Mouse (Mus musculus) forebrain, embryonic 13.5 days (tissue): ENCODE results near the gene Mark1. TPM values are rescaled to one million over a fixed set of nuclear protein-coding genes. Genes with fewer than 3 reads are reported as not detected.
A peak's percentile ranks its signal among the peaks of the same experiment; 100 is the strongest.

Experiments used
- ATAC-seq: fragments of 200-750 bp; cut with Nextera tagmentation; 2 replicates; pipeline ENCODE4 v1.8.0; 2017
- H3K27ac ChIP-seq: fragments of 300-500 bp; sonication (generic); 2 replicates; pipeline ENCODE4 v1.5.1; 2015; ENCODE audit warnings: inconsistent platforms, mild to moderate bottlenecking, moderate library complexity
- H3K27me3 ChIP-seq: fragments of 300-500 bp; sonication (generic); 2 replicates; pipeline ENCODE4 v1.6.1; 2015; ENCODE audit warnings: mild to moderate bottlenecking, inconsistent platforms
- H3K36me3 ChIP-seq: fragments of 300-500 bp; sonication (generic); 2 replicates; pipeline ENCODE4 v1.6.1; 2015; ENCODE audit warnings: mild to moderate bottlenecking, inconsistent platforms; ENCODE audit not compliant: poor library complexity, severe bottlenecking
- H3K4me1 ChIP-seq: fragments of 300-500 bp; sonication (generic); 2 replicates; pipeline ENCODE4 v1.6.1; 2015; ENCODE audit warnings: inconsistent platforms
- H3K4me2 ChIP-seq: fragments of 300-500 bp; sonication (generic); 2 replicates; pipeline ENCODE4 v1.6.1; 2015; ENCODE audit warnings: inconsistent platforms, mild to moderate bottlenecking, moderate library complexity
- H3K4me3 ChIP-seq: fragments of 300-500 bp; sonication (generic); 2 replicates; pipeline ENCODE4 v1.5.1; 2015; ENCODE audit warnings: mild to moderate bottlenecking, inconsistent platforms
- H3K9ac ChIP-seq: fragments of 300-500 bp; sonication (generic); 2 replicates; pipeline ENCODE4 v1.6.1; 2015; ENCODE audit warnings: mild to moderate bottlenecking, inconsistent platforms
- H3K9me3 ChIP-seq: fragments of 300-500 bp; sonication (generic); replicated peaks from 2 replicates; pipeline ENCODE4 v1.6.1; 2016; ENCODE audit warnings: inconsistent platforms
- WGBS: fragments of 180-500 bp; shearing (Covaris S2); methylation state at CpG from one replicate; pipeline ENCODE4 v1.1.7; 2015; 5-methylcytosine and 5-hydroxymethylcytosine counted together
- polyA plus RNA-seq: library from polyadenylated mRNA; unstranded; fragments of >200 nt; fragmentation: Nextera tagmentation; extraction: Ambion mirVana; gene quantifications from 2 replicates; pipeline ENCODE4 v1.2.1, GENCODE M21; 2015

The Mark1 gene
- polyA plus RNA-seq, 1 experiment from 2014 or later, result 10.1 TPM

DNA sequence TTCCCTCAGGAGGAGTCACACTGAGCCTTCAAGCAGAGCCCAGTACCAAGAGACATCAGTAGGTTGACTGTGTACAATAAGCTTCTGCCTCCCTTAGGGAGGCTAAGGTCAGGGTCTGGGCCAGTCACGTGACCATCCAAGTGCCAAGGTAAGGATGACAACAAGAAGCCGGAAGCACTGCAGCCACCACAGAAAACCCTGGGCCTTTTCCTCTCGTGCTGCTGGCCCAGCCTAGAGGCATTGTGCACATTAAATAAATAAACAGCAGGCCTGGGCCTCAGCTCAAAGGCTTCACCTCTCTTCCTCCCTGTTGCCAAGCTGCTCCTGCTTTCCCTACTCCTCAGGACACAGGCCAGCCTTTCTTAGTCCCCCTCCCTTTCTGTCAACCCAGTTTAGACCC is 139.1 kb downstream of the Mark1 start:
- H3K9me3 ChIP-seq, result no peaks in the 10 kb centered on the region
- H3K4me2 ChIP-seq, result no peak overlapping the region
- H3K27me3 ChIP-seq, result peaks cover 6% of the 10 kb centered on the region; the same call in 1 of the 2 replicates
- no peaks in the 10 kb centered on the region for H3K36me3 ChIP-seq
- H3K27ac ChIP-seq, result no peak overlapping the region
- H3K9ac ChIP-seq, result no peak overlapping the region
- no peak for ATAC-seq
- WGBS, result 79% methylated on average over 3 of the region's 3 CpGs
- H3K4me1 ChIP-seq, result no peaks in the 10 kb centered on the region
- no peak overlapping the region for H3K4me3 ChIP-seq

DNA sequence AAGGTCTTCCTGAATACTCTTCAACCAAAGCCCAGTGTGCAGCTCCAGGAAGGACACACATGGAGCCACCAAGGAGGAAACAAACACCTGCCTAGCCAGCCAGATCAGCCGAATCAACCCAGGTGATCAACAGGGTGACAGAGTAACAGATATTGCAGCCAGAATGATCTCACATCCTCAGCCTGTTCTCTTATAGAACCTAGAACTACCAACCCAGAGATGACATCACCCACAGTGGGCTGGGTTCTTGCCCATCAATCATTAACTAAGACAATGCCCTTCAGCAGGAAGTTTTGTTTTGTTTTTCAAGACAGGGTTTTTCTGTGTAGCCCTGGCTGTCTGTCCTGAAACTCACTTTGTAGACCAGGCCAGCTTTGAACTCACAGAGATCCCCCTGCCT is 141.1 kb downstream of the Mark1 start:
- Histone ChIP-seq H3K4me3 (no peak overlapping the region), H3K9ac (no peak overlapping the region)
- ATAC-seq, result no peak

DNA sequence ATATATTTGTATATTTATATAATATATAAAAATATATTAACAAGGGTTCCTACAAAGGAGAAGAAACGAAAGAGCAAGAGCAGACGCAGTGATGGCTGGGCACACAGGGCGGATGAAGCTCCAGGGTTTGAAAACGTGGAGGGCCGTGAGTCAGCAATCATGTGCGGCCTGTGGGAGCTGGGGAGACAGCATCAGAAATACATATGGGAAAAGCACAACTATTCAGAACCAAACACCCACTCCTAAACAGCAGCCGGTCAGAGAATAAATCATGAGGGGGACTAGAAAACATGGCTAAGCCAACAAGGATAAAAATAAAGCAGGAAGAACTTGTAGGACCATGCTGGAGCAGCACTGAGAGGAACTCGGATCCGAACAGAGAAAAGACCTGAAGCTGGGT is 142.2 kb downstream of the Mark1 start:
- H3K9ac ChIP-seq, result no peak overlapping the region

More for the DNA sequence above, 141.1 kb downstream of the Mark1 start:
- WGBS, result 73% methylated on average over 1 of the region's 1 CpGs
- no peaks in the 10 kb centered on the region for H3K36me3 ChIP-seq
- no peaks in the 10 kb centered on the region for H3K9me3 ChIP-seq
- peaks cover 8% of the 10 kb centered on the region; the same call in 1 of the 2 replicates for H3K27me3 ChIP-seq
- H3K4me2 ChIP-seq, result no peak overlapping the region
- H3K27ac ChIP-seq, result no peak overlapping the region
- no peaks in the 10 kb centered on the region for H3K4me1 ChIP-seq

DNA sequence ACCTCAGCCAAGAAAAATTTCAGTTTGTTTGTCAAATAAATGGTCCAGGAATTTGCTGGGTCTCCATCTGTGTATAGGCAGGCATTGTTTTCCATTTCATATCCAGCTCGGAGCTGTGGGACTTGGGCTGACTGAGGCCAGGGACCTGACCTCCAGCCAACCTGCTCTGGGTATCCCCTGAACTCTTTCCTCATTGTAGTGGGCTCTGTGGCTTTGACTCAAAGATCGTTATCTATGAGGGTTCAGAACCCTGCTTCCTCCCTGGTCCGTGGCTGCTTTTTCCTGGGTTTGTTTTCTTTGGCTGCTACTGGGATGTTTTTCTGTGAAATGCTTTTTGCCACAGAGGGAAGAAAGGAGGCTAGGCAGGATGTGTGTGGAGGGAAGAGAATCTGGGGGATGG is 145.4 kb downstream of the Mark1 start:
- Histone ChIP-seq H3K27ac (no peak overlapping the region), H3K36me3 (no peaks in the 10 kb centered on the region), H3K4me2 (no peak overlapping the region), H3K9me3 (no peaks in the 10 kb centered on the region), H3K4me1 (peaks cover 6% of the 10 kb centered on the region; the same call in 1 of the 2 replicates), H3K9ac (no peak overlapping the region), H3K4me3 (no peak overlapping the region), H3K27me3 (peaks cover 24% of the 10 kb centered on the region; the same call in 1 of the 2 replicates)
- WGBS, result 52% methylated on average over 3 of the region's 3 CpGs
- ATAC-seq, result no peak

More for the DNA sequence above, 142.2 kb downstream of the Mark1 start:
- H3K27ac ChIP-seq, result no peak overlapping the region
- 0 out of 2 replicates have a peak, but pooled peaks cover under 1% of the 10 kb centered on the region for H3K4me1 ChIP-seq
- no peak for ATAC-seq
- H3K4me3 ChIP-seq, result no peak overlapping the region
- no peak overlapping the region for H3K4me2 ChIP-seq
- WGBS, result 93% methylated on average over 9 of the region's 9 CpGs
- H3K36me3 ChIP-seq, result no peaks in the 10 kb centered on the region
- peaks cover 4% of the 10 kb centered on the region; the same call in 1 of the 2 replicates for H3K27me3 ChIP-seq
- H3K9me3 ChIP-seq, result no peaks in the 10 kb centered on the region

DNA sequence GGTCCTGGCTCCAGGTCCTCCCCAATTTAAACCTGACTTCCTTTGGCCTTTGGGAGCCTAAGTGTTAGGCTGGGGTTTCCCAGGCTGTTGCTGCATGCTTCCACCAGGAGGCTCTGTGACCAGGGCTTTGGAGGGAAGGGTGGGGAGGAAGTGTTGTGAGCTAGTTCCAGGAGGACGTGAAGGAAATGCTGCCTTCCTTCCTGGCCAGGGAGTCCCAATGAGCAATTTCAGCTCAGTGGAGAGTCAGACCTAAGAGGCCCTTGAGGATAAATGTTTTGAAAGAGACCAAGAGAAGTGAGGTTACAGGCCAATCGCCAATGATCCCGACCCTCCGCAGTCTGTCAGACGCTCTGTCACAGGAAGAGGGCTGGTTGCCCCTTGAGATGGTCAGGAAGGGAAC is 146.0 kb downstream of the Mark1 start:
- Histone ChIP-seq H3K4me3 (no peak overlapping the region), H3K9ac (no peak overlapping the region), H3K27ac (no peak overlapping the region), H3K9me3 (no peaks in the 10 kb centered on the region), H3K27me3 (peaks cover 27% of the 10 kb centered on the region; the same call in 1 of the 2 replicates), H3K4me1 (peaks cover 6% of the 10 kb centered on the region; the same call in 1 of the 2 replicates), H3K36me3 (no peaks in the 10 kb centered on the region), H3K4me2 (peak overlapping the region; percentile 8; the same call in 1 of the 2 replicates)
- 27% methylated on average over 5 of the region's 5 CpGs for WGBS
- ATAC-seq, result peak; percentile 68; the same call in 1 of the 2 replicates

DNA sequence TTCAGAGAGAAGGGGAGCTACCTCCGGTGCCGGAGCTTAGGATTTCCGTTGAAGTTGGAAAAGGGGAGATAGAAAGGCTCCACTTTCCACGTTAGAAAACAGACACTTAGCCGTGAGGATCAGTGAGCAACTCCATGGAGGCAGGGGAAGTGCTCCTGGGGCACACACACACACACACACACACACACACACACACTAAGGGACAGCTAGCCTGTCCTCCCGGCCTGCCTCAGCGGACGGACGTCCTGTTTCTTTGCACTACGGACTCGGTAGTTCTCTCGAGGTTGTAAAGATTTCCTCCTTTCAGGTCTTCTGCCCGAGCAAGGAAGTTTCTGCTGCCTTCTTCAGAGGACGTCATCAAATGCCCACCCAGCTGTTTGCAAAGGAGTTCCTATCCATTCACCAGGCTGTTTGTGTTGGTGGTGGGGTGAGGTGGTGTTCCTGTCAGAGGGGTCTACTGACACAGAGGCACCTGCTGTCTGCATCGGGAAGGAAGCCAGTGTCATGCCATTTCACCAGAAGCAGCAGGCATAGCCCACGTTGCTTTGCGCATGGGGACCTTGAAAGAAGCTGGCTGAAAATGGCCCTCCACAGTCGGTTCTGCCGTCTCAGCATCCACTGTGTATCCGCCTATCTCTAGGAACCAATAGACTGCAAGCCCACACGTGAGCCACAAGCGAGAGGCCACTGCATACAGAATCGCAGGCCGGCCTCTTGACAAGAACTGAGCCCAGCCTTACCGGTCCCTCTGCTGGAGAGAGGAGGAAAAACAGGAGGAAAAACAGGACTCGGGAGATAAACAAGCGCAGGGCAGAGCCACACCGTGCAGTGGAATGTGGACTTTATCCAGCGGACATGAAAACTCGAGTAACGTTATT is 147.4 kb downstream of the Mark1 start:
- Histone ChIP-seq H3K4me3 (peak overlapping the region; percentile 14; the same call in 1 of the 2 replicates), H3K27me3 (peaks cover 39% of the 10 kb centered on the region; the same call in 1 of the 2 replicates), H3K4me1 (peaks cover 6% of the 10 kb centered on the region; the same call in 1 of the 2 replicates), H3K9ac (no peak overlapping the region), H3K4me2 (peak overlapping the region; percentile 54), H3K36me3 (no peaks in the 10 kb centered on the region), H3K27ac (no peak overlapping the region), H3K9me3 (no peaks in the 10 kb centered on the region)
- 20% methylated on average over 31 of the region's 31 CpGs for WGBS
- peak; percentile 95 for ATAC-seq

DNA sequence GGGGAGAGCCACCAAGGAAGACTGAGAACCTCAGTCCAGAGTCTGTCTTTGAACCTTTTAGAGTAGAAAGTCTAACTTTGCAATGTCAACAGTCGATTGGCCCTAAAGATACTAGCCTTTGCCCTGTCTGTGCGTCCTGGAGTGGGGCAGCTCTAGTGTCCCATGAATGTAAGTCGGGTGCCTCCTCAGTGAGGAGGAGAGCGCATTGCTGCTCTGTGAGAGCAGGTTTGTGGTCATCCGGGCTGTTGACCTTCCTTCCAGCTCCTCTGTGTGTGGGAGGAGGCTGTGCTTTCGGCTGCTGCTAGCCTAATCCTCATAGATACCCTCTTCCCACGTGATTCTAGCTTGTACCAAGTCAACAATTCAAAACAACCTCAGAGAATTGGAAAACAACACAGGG is 148.2 kb downstream of the Mark1 start:
- peaks cover 46% of the 10 kb centered on the region; the same call in 1 of the 2 replicates for H3K27me3 ChIP-seq
- no peak overlapping the region for H3K4me2 ChIP-seq
- peaks cover 10% of the 10 kb centered on the region for H3K4me1 ChIP-seq
- no peak overlapping the region for H3K4me3 ChIP-seq
- no peak overlapping the region for H3K27ac ChIP-seq
- no peaks in the 10 kb centered on the region for H3K9me3 ChIP-seq
- 48% methylated on average over 7 of the region's 7 CpGs for WGBS
- no peak overlapping the region for H3K9ac ChIP-seq
- ATAC-seq, result no peak
- no peaks in the 10 kb centered on the region for H3K36me3 ChIP-seq

DNA sequence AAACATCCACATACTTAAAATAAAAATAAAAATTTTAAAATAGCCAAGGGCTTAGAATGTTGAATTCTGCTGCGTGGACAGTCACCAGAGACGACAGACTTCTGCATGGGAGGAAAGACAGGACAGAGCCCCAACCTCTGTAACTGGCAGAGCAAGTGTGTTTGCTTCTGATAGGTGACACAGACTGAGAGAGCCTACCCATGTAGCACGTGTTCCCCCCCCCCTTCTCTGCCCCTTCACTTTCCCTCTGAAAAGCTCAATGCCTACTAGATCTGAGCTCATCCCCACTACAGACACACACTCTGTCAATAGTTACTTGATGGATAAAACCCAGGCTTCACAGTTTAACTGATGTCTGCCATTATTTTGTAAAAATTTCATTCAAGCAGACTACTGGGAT is 152.4 kb downstream of the Mark1 start:
- Histone ChIP-seq H3K9ac (no peak overlapping the region), H3K4me2 (no peak overlapping the region), H3K4me1 (peaks cover 29% of the 10 kb centered on the region), H3K4me3 (no peak overlapping the region), H3K27ac (no peak overlapping the region), H3K36me3 (no peaks in the 10 kb centered on the region), H3K9me3 (no peaks in the 10 kb centered on the region), H3K27me3 (peaks cover 44% of the 10 kb centered on the region; the same call in 1 of the 2 replicates)
- no peak for ATAC-seq
- WGBS, result 56% methylated on average over 3 of the region's 3 CpGs

Other genes with a start within 250 kb of the Mark1 start
- gene Marc1, start 188.3 kb downstream of the Mark1 start, polyA plus RNA-seq, result 0.22 TPM in 1 of 2 replicates, not detected in the other
- 100 and 103 TPM in 2 replicates for gene Marc2, start 153.1 kb downstream of the Mark1 start, polyA plus RNA-seq
- gene C130074G19Rik, start 116.4 kb downstream of the Mark1 start, polyA plus RNA-seq, result 0.89 and 1.0 TPM in 2 replicates
- gene Rab3gap2, start 204.5 kb upstream of the Mark1 start, polyA plus RNA-seq, result 19.3 and 21.9 TPM in 2 replicates